Mouse (Mus musculus) heart, adult 8-10 months (tissue): ENCODE measurements at regions not wholly inside any gene's neighbourhood (a gene's known extent, or its start where the extent isn't known, plus 50 kb on each side); places are given as distances from the start of the nearest gene placed in this dataset.

Experiments
- DNase-seq: peaks from one replicate; pipeline ENCODE4 v3.0.0; 2022; ENCODE audit warnings: low spot score

DNA sequence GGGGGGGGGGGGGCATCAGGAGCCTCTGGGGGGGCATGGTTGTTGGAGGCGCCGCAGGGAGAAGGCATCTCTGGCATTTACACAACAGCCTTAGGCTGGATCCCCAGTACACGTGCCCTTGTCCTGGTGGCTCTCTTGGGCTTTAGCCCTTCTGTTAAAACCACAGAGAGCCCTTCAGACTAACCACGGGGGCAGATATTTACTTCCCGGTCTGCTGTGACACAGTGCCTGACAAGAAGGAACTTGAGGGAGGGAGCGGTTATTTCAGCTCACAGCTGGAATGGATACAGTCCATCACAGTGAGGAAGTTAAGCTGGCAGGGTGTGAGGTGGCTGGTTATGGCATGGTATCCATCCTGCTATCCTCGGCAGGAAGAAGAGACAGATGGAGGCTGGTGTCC is 71.0 kb upstream of the Gm11733 start:
- DNase-seq = no peak

DNA sequence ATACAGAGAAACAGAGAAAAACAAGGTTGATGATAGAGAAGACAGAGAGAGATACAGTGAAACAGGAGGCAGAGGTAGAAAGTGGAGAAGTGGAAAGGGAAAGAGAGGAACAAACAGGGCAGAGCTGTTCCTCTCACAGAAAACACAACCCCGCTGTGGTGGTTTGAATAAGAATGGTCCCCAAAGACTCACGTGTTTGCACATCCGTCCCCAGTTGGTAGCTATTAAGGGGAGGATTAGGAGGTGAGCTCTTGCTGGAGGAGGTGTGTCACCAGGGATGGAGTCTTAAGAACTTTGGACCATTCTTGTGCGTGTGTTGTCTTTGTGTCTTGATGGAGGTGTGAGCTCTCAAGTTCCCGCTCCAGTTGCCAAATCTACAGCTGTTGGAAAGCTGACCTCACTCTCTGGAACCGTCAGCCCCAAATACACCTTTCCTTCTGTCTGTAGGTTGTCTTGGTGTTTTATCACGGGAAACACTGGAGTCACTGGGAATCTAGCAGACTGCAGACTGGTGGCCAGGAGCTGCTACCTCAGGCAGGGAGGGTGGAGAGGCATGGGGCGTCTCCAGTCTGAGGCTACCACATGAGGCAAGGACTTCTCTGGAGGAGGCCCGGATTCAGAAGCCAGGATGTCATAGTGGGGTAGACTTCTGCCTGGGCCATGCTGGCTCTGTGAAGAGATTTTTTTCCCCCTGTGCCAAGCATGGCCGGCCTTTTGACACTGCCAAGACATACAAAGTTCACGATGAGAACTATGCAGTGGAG is 70.0 kb upstream of the Gm11733 start:
- DNase-seq = no peak

DNA sequence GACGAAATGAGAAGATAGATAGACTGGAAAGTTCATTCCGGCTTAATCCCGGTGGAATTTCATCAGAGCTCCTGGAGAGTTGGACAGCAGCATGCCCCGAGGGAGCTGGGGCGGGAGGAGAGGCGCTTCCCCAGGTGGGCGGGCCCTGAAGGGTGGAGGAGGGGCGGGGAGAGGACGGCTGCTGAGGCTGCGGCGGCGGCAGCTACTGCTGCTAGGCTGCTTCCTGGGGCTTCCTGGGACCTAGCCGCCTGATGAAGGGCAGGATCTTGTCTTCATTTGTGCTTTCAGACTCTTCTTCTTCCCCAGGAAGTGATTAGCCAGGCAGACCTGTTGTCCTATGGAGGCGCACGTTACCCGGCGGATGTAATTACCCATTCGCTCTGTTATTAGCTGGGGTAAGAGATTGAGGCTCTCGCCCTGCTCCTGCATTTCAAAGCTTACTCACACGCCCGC is 69.3 kb upstream of the Gm11733 start:
- DNase-seq = peak; percentile 73

DNA sequence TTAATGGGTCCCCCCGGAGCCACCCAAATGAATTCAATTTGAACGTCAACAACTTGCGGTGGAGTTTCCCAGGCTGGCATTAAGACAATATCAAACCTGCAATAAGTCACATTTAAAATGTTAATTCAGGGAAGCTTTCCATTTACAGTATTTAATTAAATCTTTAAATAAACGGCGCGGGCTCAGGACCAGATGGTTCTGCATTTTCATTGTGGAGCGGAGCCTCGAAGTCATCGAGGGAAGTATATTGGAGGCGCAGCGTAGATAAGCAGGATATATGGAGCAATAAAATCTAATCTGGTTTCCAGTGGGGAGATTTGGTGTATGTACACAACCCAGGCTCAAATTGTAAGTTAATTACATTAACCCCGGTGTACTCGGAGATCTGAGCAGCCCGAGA is 68.7 kb upstream of the Gm11733 start:
- no peak for DNase-seq

DNA sequence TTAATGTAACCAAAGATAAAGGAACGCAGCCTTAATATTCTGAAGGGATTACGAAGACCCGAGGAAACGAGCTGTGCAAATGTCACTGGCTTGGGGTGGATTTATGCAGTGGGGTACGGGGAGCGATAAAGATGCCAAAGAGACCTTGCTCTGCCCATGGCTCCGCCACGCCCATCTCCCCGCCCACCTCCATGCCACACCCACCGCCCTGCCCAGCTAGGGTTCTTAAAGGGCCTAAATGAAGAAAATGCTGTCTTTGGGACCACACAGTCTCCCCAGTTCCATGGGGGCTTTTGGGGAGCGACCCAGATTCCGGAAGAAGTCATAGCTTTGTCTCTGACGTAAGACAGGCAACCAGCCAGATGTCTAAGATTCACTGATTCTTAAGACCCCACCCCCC is 68.2 kb upstream of the Gm11733 start:
- DNase-seq = no peak

DNA sequence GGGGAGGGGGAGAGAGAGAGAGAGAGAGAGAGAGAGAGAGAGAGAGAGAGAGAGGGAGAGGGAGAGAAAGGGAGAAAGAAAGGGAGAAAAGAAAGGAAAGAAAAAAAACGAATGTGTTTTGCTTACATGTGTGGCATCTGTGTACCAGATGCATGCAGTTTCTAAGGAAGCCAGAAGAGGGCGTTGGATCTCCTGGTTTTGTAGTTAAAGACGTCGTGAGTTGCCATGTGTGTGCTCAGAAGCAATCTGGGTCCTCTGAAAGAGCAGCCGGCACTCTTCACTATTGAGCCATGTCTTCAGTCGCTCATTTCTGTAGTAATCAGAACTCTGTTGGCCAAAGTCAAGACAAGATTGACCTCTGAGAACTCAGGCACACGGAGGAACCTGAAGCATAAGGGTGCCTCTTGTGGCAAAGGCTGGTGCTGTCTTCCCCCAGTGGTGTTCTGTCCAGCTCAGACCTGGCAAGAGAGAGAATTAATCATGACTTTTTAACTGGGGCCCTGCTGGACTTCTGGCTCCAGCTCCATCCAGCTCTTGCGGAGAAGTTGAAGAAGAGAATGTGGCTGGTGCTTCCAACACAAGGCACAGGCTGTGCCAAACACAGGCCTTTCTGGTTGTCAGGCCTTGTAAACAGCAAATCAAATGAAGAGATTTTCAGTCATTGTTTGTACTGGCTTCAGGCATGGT is 67.0 kb upstream of the Gm11733 start:
- DNase-seq = no peak

DNA sequence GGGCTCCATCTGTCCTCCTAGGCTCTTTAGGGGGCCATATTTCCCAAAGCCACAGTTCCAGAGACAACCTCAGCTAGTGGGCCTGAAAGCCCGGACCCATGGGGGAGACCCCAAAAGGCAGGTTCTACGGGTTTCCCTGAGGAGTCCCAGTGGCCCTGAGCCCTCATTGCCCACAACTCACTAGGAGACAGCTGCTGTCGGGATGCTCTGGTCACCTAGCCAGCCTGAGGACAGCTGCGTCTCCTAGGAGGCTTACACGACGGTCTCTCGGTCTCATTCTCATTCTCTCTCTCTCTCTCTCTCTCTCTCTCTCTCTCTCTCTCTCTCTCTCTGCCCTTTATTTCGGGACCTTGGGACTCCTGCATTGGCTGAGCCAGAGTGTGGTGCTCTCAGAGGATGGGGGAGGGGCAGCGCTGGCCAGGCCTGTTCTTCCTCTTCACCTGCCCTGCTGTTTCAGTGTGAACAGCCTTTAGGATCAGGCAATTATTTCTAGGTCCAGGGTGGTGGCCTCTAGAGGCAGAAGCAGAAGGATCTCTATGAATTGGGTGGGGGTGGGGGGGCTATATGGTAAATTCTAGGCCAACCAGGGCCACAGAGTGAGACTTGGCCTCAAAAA is 66.1 kb upstream of the Gm11733 start:
- no peak for DNase-seq

DNA sequence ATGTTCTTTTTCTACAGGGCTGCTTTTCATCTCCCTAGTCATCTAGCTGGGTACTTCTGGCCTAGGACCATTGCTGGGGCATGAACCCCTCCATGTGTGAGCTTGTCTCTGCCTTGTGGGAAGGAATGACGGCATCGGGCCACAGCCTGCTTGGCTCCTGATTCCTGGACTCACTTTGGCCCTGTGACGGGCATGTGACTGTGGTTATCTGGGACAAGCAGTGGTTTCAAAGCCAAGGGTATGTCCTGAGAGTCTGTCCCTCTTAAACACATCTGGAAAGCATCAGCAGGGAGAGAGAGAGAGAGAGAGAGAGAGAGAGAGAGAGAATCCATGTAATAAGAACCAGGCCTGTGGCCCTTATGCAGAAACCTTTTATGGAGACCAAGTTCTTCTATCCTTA is 65.2 kb upstream of the Gm11733 start:
- DNase-seq = peak; percentile 84

DNA sequence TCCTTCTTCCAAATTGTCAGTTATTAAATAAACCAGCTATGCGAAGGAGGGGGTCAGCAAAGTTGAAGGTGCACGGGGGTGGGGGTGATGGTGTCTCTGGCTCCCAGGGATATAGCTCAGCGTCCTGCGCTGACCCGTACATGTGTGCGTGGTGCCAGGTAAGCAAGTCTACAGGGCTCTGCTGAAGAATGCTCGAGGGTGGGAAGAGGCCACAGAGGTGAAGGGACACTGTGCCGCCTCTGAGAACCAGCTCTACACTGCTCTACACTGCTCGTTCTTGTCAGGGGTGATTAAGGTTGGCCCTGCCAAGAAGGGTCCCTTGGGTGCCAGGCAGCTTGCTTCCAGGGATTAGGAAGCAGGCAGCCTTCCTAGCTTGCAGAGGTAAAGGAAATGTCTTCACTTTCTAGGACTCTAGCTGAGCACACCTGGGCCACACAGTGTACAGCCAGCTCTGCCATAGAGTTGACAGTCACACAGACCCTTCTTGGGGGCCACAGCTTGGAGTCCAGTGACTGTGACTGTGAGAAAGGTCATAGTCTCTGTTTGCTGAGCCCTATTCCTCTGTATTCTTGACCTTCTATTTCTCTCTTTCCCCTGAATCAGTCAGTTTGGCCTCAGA is 64.7 kb upstream of the Gm11733 start:
- no peak for DNase-seq

DNA sequence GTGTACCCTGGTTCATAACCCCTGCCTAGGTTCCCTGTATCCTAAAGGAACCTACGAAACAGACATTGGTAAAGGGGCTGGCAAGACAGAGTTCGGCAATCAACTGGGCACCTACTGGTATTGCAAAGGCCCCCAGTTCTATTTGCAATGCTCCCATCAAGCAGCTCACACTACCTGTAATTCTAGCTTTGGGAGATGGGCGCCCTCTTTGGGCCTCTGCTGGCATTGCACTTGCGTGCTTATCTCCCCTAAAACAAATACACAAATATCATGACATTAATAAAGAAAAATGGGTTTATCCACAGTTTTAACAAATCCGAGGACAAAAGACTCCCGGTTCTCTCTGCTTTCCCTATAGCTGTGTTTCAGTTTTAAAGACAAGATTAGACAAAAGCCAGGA is 61.5 kb upstream of the Gm11733 start:
- DNase-seq = no peak

DNA sequence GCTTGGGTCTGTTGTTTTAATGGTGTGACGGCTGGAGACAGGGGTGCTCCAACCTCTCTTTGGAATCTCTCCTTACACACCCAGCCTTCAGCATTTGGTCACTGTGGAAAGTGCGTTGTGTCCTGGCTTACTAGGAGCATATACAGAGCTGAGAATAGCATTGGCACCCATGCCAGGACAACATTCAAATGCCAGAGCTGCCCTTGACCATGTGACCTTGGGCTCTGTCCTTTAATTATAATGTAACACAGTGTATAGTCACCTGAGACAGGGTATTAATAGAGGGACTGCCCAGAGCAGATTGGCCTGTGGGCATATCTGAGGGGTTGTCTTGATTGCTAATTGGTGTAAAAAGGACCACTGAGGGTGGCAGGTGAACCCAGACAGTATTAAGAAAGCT is 60.7 kb upstream of the Gm11733 start:
- DNase-seq = peak; percentile 67

DNA sequence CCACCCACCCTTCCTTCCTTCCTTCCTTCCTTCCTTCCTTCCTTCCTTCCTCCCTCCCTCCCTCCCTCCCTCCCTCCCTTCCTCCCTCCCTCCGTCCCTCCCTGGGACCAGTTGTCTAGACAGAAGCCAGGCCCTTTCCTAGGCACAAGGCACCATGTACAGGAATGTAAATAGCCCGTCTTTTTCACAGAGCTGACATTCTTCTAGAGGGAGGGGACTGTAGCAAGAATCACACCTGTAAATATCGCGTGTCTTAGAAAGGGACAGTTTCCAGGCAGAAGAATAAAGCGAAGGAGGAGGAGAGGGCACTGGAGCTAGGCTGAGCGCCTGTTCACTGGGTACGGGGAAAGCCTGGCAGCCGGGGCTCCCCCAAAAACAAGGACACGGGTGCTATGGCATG is 58.7 kb upstream of the Gm11733 start:
- no peak for DNase-seq

DNA sequence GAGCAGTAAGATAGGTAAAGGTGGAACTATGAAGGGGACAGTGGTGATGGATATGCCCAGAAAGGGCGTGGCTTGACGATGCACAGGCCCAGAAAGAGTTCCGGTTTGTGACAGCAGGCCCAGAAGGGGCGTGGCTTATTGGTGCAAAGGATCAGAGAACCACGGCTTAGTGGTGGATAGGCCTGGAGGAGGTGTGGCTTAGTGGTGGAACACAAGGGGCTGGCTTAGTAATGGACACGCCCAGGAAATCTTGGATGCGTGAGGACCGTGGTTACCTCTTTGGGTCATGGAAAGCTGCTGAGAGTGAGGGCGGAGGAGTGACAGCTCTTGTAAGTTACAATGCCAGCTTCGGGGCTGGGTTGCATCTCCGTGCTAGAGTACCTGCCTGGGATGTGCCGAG is 58.2 kb upstream of the Gm11733 start:
- peak; percentile 61 for DNase-seq

DNA sequence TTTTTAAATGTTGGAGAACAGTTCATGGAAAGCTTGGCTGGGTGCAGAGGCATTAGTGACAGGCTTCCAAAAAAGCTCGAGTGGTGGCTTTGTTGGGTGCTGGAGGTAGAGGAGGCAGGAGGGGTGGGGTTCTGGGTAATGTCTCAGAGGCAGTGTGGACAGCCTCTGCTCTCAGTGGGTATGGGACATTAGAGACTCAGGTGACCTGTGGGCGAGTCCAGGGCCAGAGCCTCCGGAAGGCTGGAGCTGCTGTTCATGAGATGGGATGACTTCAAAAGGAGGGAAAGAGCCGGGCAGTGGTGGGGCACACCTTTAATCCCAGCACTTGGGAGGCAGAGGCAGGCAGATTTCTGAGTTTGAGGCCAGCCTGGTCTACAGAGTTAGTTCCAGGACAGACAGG is 57.5 kb upstream of the Gm11733 start:
- no peak for DNase-seq

DNA sequence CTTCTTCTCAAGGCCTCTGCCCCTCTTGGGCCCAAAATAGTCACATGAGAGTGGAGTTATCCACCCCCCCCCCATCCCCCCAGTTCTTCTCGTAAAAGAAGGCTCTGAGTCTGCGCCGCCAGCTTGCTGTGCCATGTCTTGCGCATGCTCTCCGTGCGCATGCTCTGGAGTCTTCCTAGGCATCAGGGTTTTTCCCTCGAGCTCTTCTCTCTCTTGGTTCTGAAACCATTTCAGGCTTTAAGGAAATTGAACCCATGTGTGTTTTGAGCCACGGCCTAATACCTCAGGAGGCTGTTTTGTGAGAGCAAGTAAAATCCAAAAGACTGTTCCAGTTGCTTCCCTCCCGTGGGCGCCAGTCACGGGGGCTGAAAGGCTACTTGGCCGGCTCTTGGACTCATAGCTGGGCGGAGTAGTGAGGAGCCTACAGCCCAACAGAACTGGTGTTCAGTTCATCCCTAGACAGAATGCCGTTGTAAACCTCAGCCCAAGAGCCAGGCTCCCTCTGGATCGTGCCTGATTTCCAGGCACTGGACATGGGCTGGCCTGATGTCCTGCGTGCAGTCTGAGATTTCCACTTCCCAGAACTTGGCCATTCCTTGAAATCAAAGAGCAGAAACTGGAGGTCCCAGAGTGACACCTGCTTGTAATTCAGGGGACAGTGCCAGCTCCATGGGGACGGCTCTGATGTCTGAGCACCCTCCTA is 56.2 kb upstream of the Gm11733 start:
- no peak for DNase-seq

DNA sequence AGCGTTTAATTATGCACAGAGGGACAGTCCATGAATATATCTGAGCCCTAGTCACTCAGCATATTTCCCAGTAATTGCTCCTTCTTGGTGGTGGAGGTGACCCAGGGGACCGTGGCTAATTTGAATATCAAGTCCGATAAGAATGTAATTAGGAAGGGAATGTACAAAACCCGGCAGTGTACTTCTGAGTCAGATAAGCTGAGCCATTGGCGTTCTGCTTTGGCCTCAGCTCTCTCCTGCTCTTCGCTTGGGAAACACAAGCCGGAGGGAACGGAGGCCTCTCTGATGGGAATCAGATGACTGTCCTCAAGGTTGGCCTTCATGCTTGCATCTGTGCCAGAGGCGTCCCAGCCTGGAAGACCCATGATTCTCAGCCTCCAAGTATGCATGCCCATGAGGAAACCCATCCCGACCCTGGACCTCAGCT is 54.8 kb upstream of the Gm11733 start:
- peak; percentile 69 for DNase-seq

DNA sequence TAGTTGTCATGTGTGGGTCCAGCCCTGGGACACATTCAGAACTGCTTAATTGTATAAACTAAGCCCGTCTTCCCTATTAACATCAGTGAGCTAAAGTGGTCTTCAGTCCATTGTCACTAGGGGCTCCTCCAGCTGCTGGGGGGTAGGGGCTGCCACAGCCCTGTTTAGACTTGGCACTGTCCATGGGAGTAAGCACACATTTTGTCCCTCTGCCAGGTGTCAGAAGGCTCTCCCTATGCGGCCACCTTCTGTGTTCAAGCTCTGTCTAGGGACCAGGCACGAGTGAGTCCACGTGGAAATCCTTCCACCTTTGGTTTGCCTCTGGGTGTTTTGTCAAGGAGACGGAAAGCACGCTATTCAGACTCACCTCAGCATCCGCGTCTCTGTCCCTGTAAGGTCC is 54.3 kb upstream of the Gm11733 start:
- DNase-seq = no peak

DNA sequence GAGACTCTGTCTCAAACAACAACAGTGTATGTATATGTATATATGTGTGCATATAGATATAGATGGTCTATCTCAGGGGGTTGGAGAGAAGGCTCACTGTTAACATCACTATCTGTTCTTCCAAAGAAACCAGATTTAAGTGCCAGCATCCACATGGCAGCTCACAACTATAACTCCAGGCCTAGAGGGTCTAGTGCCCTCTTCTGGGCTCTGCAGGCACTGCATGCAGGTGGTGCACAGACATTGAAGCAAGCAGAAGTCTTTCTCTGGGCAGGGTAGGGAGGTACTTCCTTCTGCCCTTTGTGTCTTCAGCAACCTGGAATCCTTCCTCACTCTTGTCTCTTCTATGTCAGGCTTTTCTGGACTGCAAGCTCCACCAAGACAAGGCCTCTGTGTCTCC is 50.1 kb upstream of the Gm11733 start:
- no peak for DNase-seq
